Mouse (Mus musculus): ENCODE results near the gene Olfr1277.

Olfr1277 gene

GRCm38 (mm10) chr2:111274006-111274405 lies at the start of gene Olfr1277:
Olfr1277 (minus strand) TSS chr2:111274106.
- DNase-seq, result no peak

- no peak for DNase-seq
Measured at GRCm38 (mm10) chr2:111313717-111314116, 39.8 kb upstream of the Olfr1277 start, which contains the start of gene Olfr1280. Olfr1280 (plus strand) TSS chr2:111314017.

DNA sequence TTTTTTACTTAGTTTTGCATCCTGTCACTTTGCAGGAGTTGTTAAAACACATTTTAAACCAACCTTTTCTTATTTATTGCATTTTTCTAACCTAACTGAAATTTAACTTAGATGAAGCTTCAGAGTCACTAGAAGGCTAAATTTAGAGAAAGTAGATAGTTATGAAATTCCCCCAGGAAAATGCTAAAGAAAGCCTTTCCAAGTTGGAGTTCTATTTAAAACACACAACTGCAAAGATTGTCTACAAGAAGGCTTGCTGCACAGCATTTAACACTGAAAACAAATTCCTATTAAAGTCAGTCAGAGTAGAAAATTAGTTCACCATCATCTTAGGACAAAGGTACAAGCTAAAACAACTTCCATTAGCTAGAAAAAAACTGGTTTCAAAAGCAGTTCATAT lies 26.5 kb upstream of the Olfr1277 start, which contains the start of gene Olfr1279:
Olfr1279 (plus strand) TSS at position 262 of the 400 bp plus-strand sequence.
- no peak for DNase-seq

- no peak for DNase-seq
Measured at GRCm38 (mm10) chr2:111298541-111298940, 24.6 kb upstream of the Olfr1277 start.

DNA sequence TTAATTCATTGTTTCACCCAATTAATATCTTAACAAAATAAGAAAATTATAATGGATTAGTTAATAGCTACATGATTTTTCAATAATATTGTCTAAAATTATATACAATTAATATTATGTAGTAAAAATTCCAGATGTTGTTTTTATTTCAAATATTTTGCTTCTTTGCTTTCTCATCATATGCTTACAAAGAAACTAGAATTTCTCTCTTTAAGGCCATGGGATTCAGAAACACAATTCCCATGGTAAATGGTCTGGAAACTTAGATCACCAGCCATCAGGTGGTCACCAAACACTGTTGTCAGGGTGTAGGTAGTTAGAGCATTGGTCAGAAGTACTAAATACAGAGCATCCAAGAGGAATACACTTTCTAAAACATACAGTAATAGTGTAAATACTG lies 15.9 kb upstream of the Olfr1277 start, which contains the start of gene Olfr1278:
Olfr1278 (plus strand) TSS at position 301 of the 400 bp plus-strand sequence.
- no peak for DNase-seq

DNA sequence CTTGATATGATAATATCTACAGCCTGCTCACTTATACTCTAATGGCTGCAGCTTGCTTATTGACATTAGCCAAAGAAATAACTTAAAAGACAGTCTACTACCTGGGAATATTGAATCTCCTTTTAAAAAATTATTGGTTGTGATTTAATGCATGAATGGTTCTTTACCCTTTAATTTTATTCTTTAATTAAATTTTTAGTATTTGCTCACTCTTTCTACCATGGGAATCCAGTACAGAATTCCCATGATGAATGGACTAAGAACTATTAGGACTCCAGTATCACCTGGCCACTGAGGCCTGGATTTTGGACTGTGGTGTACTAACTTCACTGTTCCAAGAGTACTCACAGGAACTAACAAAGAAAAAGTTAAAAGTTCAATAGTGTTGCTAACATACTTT lies 19.7 kb downstream of the Olfr1277 start, which contains the start of gene Olfr1276:
Olfr1276 (plus strand) TSS at position 301 of the 400 bp plus-strand sequence.
- no peak for DNase-seq

- DNase-seq, result no peak
Measured at GRCm38 (mm10) chr2:111235186-111235585, 38.7 kb downstream of the Olfr1277 start, which contains the start of gene Olfr1275. Olfr1275 (minus strand) TSS chr2:111235286.

GRCm38 (mm10) chr2:111229502-111229901 lies 44.4 kb downstream of the Olfr1277 start, which contains the start of gene 4930430A15Rik:
4930430A15Rik (minus strand) TSS chr2:111229602.
- DNase-seq, result no peak

All from spleen, adult 18-20 months (tissue).